Mouse (Mus musculus) heart, embryonic 15.5 days (tissue): Measurements from ENCODE around the gene Sox5. TPM values are rescaled to one million over a fixed set of nuclear protein-coding genes. Genes with fewer than 3 reads are reported as not detected.

ENCODE experiments used
- ATAC-seq: fragments of 200-750 bp; cut with Nextera tagmentation; replicated peaks from 2 replicates; pipeline ENCODE4 v1.8.0; 2017; ENCODE audit warnings: low read depth, moderate TSS enrichment; ENCODE audit not compliant: insufficient number of reproducible peaks, insufficient read depth, low FRiP score
- H3K27ac ChIP-seq: fragments of 300-500 bp; sonication (generic); 2 replicates; pipeline ENCODE4 v1.5.1; 2015; ENCODE audit warnings: mild to moderate bottlenecking, inconsistent platforms
- H3K27me3 ChIP-seq: fragments of 300-500 bp; sonication (generic); 2 replicates; pipeline ENCODE4 v1.6.1; 2015; ENCODE audit warnings: inconsistent platforms
- H3K36me3 ChIP-seq: fragments of 300-500 bp; sonication (generic); 2 replicates; pipeline ENCODE4 v1.6.1; 2015; ENCODE audit warnings: mild to moderate bottlenecking, inconsistent platforms
- H3K4me1 ChIP-seq: fragments of 300-500 bp; sonication (generic); replicated peaks from 2 replicates; pipeline ENCODE4 v1.6.1; 2015; ENCODE audit warnings: inconsistent platforms
- H3K4me2 ChIP-seq: fragments of 300-500 bp; sonication (generic); 2 replicates; pipeline ENCODE4 v1.6.1; 2015; ENCODE audit warnings: inconsistent platforms, mild to moderate bottlenecking, moderate library complexity
- H3K4me3 ChIP-seq: fragments of 300-500 bp; sonication (generic); 2 replicates; pipeline ENCODE4 v1.5.1; 2015; ENCODE audit warnings: mild to moderate bottlenecking, inconsistent platforms
- H3K9ac ChIP-seq: fragments of 300-500 bp; sonication (generic); 2 replicates; pipeline ENCODE4 v1.6.1; 2015; ENCODE audit warnings: mild to moderate bottlenecking, inconsistent platforms
- H3K9me3 ChIP-seq: fragments of 300-500 bp; sonication (generic); replicated peaks from 2 replicates; pipeline ENCODE4 v1.6.1; 2016; ENCODE audit warnings: inconsistent platforms
- WGBS: fragments of 180-500 bp; shearing (Covaris S2); methylation state at CpG from one replicate; pipeline ENCODE4 v1.1.7; 2015; ENCODE audit warnings: mixed read lengths; 5-methylcytosine and 5-hydroxymethylcytosine counted together
- polyA plus RNA-seq: library from polyadenylated mRNA; unstranded; fragments of >200 nt; fragmentation: Nextera tagmentation; extraction: Ambion mirVana; gene quantifications from 2 replicates; pipeline ENCODE4 v1.2.1, GENCODE M21; 2015

Sox5 gene
- polyA plus RNA-seq, 1 experiment from 2014 or later = 8.9 TPM

- H3K4me3 ChIP-seq = no peak overlapping the region
- no peak for ATAC-seq
- 83% methylated on average over 7 of the region's 7 CpGs for WGBS
- H3K27ac ChIP-seq = no peak overlapping the region
- no peak overlapping the region for H3K9ac ChIP-seq
- no peaks in the 10 kb centered on the region for H3K36me3 ChIP-seq
- no peaks in the 10 kb centered on the region for H3K27me3 ChIP-seq
- 0 out of 2 replicates have a peak, but pooled peaks cover 2% of the 10 kb centered on the region for H3K4me1 ChIP-seq
- H3K4me2 ChIP-seq = no peak overlapping the region
- no peaks in the 10 kb centered on the region for H3K9me3 ChIP-seq
Measured at GRCm38 (mm10) chr6:144473437-144473836, 308.3 kb downstream of the Sox5 start.

DNA sequence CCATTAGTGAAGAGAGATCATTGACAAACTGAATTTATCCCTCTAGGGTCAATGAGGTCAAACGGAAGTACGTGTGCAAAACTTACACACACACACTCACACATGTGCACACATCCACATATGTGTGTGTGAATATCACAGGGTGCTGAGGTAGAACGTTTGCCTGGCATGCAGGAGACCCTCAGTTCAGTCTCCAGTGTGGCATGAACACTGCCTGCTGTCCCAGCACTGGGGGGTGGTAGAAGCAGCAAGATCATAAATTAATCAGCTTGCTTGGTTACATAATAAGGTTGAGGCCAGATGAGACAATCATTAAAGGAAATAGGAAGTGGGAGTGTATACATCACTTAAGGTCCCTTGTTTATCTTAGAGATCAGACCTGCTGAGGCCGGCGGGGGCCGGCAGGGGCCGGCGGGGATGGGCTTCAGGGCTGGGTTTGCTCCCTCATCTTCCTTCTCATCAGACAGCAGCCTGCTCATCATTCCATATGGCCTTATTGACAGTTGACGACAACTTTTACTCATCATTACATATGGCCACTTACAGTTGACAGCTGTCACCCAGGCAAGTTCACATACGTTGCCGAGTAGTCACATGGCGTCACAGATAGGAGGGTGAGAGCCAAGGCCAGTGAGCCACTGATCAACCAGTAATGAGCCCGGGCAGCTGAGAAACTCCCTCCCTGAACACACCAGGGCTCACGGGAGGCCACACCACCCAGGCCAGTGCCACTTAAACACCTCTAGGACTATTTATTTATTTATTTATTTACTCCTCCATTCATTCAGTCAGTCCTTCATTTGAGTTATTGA, 309.5 kb downstream of the Sox5 start:
- Histone ChIP-seq H3K27ac (no peak overlapping the region), H3K4me1 (0 out of 2 replicates have a peak, but pooled peaks cover 2% of the 10 kb centered on the region), H3K9me3 (no peaks in the 10 kb centered on the region), H3K4me2 (no peak overlapping the region), H3K4me3 (no peak overlapping the region), H3K9ac (no peak overlapping the region), H3K36me3 (no peaks in the 10 kb centered on the region), H3K27me3 (no peaks in the 10 kb centered on the region)
- WGBS = 64% methylated on average over 14 of the region's 14 CpGs
- no peak for ATAC-seq

DNA sequence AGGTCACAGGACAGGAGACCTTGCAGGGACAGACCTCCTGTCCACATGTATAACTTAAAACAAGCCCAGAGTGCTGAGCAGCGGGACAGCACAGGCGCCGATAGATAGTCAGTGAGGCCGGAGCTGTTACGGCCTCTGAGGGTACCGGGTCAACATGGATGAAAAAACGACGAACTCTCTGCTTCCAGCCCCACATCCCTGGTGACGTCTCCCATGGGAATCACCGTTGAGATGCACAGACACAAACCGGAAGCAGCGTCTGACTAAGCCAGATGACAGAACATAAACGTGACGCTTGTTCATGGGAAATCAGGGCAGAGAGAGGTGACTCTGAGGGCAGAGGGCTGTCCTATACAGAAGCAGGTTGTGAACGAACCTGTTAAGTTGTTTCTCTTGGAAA, 315.1 kb downstream of the Sox5 start:
- Histone ChIP-seq H3K9me3 (no peaks in the 10 kb centered on the region), H3K36me3 (no peaks in the 10 kb centered on the region), H3K4me3 (no peak overlapping the region), H3K27ac (no peak overlapping the region), H3K4me2 (no peak overlapping the region), H3K27me3 (no peaks in the 10 kb centered on the region), H3K9ac (no peak overlapping the region), H3K4me1 (0 out of 2 replicates have a peak, but pooled peaks cover 2% of the 10 kb centered on the region)
- 60% methylated on average over 15 of the region's 15 CpGs for WGBS
- no peak for ATAC-seq

DNA sequence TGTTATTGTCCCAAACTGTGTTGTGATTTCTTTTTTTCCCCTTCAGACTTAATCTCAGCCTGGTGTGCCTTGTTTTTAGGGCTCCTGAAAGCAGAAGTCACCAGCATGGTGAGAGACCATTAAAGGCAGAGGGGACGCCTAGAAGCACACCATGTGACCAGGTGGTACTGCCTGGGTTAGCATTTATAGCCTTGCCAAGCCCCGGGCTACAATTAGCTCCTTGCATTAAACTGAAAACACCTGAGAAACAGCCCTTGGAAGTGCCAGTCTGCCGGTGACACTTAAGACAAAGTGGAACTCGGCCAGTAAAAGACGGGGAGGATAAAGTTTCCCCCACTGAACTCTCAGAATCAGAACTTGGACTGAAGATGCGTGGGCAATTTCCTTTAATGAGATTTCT, 318.1 kb downstream of the Sox5 start:
- Histone ChIP-seq H3K4me2 (no peak overlapping the region), H3K27ac (no peak overlapping the region), H3K9ac (no peak overlapping the region), H3K36me3 (no peaks in the 10 kb centered on the region), H3K4me3 (no peak overlapping the region), H3K9me3 (no peaks in the 10 kb centered on the region), H3K4me1 (no peaks in the 10 kb centered on the region), H3K27me3 (no peaks in the 10 kb centered on the region)
- ATAC-seq = no peak
- WGBS = 77% methylated on average over 6 of the region's 6 CpGs

DNA sequence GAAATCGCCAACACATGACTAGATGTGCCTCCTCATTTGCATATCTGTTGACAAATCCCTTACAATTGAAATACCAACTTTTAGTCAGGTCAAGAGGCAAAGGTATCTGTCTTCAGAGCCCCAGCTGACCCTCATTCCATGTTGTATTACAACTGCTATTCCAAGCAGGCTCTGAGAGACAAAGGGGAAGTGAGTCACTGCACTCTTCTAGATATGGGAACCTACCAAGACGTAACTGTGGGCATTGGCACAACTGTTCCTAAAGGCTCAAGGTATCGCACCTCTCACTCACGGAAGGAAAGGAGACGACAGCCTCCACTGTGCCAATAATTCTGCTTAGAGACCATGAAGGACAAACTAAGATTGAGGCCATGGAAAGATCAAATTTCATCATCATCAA, 318.5 kb downstream of the Sox5 start:
- no peak for ATAC-seq
- no peak overlapping the region for H3K27ac ChIP-seq
- WGBS = 85% methylated on average over 5 of the region's 5 CpGs
- no peak overlapping the region for H3K9ac ChIP-seq
- H3K36me3 ChIP-seq = no peaks in the 10 kb centered on the region
- no peaks in the 10 kb centered on the region for H3K4me1 ChIP-seq
- H3K9me3 ChIP-seq = no peaks in the 10 kb centered on the region
- H3K27me3 ChIP-seq = no peaks in the 10 kb centered on the region
- no peak overlapping the region for H3K4me3 ChIP-seq
- H3K4me2 ChIP-seq = no peak overlapping the region

DNA sequence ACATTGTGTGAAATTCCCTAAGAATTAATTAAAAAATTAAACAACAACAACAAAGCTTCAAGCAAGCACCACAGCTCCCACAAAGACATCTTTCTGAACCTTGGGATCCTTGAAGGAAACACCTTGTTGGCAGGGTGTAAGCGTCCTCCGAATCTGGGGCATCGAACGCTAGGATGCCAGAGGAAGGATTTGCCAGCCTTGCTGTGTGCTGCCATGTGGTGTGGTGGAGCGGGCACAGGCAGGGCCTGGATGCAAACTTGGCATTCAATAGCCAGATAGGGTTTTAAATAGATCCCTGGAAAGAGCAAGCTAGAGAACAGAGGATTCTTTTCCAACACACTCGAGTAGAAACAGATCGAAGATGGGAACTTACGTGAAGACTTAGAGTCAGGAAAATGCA, 322.3 kb downstream of the Sox5 start:
- Histone ChIP-seq H3K27ac (no peak overlapping the region), H3K27me3 (no peaks in the 10 kb centered on the region), H3K9me3 (no peaks in the 10 kb centered on the region), H3K4me2 (no peak overlapping the region), H3K36me3 (no peaks in the 10 kb centered on the region), H3K4me3 (no peak overlapping the region), H3K4me1 (no peaks in the 10 kb centered on the region), H3K9ac (no peak overlapping the region)
- no peak for ATAC-seq
- 89% methylated on average over 8 of the region's 8 CpGs for WGBS

GRCm38 (mm10) chr6:144457500-144457899, 324.3 kb downstream of the Sox5 start:
- Histone ChIP-seq H3K27me3 (no peaks in the 10 kb centered on the region), H3K4me1 (no peaks in the 10 kb centered on the region), H3K4me2 (no peak overlapping the region), H3K4me3 (no peak overlapping the region), H3K9ac (no peak overlapping the region), H3K36me3 (no peaks in the 10 kb centered on the region), H3K9me3 (no peaks in the 10 kb centered on the region), H3K27ac (no peak overlapping the region)
- no peak for ATAC-seq
- WGBS = 86% methylated on average over 9 of the region's 9 CpGs

DNA sequence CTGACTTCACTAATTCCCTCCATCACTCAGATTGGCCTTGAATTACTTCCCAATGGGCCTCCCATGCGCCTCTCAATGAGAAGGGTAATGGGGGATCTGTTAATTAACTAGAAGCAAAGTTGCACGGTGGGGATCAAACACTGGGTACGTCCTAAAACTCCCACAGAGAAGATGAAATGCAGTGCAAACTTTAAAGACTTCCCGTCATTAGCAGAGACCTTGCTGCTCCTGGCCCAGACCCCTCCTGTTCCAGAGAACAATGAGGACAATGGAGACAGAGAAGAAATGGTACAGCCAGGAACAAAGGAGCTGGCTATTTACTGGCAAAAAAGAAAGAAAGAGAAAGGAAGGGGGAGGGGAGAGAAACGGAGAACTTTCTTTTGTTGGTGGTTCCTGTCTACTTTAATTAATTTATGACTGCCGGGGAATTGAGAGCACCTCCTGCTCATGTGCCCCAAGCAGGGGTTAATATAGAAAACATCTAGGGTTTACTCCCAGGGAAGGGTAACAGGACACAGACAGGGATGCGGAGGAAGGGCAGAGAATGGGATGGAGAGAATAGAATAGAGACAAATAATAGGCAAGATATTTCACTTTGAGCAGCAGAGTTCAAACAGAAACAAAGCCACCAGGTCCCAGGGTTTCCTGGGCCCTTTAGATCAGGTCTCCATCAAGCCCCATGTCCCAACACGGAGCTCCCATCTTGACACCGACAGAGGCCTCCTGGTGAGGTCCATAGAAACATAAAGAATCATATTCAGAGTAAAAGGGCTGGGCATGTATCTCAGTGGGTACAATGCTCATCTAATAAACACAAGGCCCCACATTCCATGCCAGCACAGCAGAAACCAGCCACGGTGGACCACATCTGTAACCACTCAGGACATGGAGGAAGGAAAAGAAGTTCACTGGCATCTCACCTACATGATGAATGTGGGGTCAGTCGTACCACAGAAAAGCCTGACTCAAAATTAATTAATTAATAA, 327.2 kb downstream of the Sox5 start:
- H3K9ac ChIP-seq = no peak overlapping the region
- H3K36me3 ChIP-seq = no peaks in the 10 kb centered on the region
- H3K4me2 ChIP-seq = no peak overlapping the region
- H3K4me3 ChIP-seq = no peak overlapping the region
- 55% methylated on average over 11 of the region's 11 CpGs for whole genome bisulfite sequencing
- H3K9me3 ChIP-seq = no peaks in the 10 kb centered on the region
- ATAC-seq = no peak
- H3K27ac ChIP-seq = no peak overlapping the region
- H3K4me1 ChIP-seq = no peaks in the 10 kb centered on the region
- no peaks in the 10 kb centered on the region for H3K27me3 ChIP-seq

GRCm38 (mm10) chr6:144453605-144454004, 328.2 kb downstream of the Sox5 start:
- Histone ChIP-seq H3K27ac (no peak overlapping the region), H3K9me3 (no peaks in the 10 kb centered on the region), H3K9ac (no peak overlapping the region), H3K36me3 (no peaks in the 10 kb centered on the region), H3K4me1 (no peaks in the 10 kb centered on the region), H3K4me2 (no peak overlapping the region), H3K27me3 (no peaks in the 10 kb centered on the region), H3K4me3 (no peak overlapping the region)
- 68% methylated on average over 7 of the region's 7 CpGs for WGBS
- ATAC-seq = no peak

- Histone ChIP-seq H3K4me3 (no peak overlapping the region), H3K4me2 (no peak overlapping the region), H3K9ac (no peak overlapping the region), H3K27ac (no peak overlapping the region), H3K4me1 (no peaks in the 10 kb centered on the region), H3K9me3 (no peaks in the 10 kb centered on the region), H3K27me3 (no peaks in the 10 kb centered on the region), H3K36me3 (no peaks in the 10 kb centered on the region)
- no peak for ATAC-seq
- WGBS = 42% methylated on average over 1 of the region's 1 CpGs
Measured at GRCm38 (mm10) chr6:144453147-144453546, 328.6 kb downstream of the Sox5 start.

- Histone ChIP-seq H3K4me1 (no peaks in the 10 kb centered on the region), H3K9ac (no peak overlapping the region), H3K36me3 (no peaks in the 10 kb centered on the region), H3K4me3 (no peak overlapping the region), H3K27ac (no peak overlapping the region), H3K27me3 (no peaks in the 10 kb centered on the region), H3K4me2 (no peak overlapping the region), H3K9me3 (no peaks in the 10 kb centered on the region)
- 83% methylated on average over 11 of the region's 11 CpGs for WGBS
- no peak for ATAC-seq
Measured at GRCm38 (mm10) chr6:144452200-144452977, 329.4 kb downstream of the Sox5 start.
